Mouse (Mus musculus) embryonic facial prominence, embryonic 15.5 days (tissue): ENCODE results near the gene Gm38431. TPM values are rescaled to one million over a fixed set of nuclear protein-coding genes. Genes with fewer than 3 reads are reported as not detected.

Experiments
- microRNA counts: library from miRNA; unstranded; fragments of <30 nt; microRNA quantifications from one replicate; lab custom pipeline; 2016
- microRNA-seq: library from miRNA; unstranded; fragments of <30 nt; microRNA quantifications from one replicate; pipeline ENCODE4, GENCODE M21; 2016; ENCODE audit warnings: borderline number of aligned reads
- polyA plus RNA-seq: library from polyadenylated mRNA; unstranded; fragments of >200 nt; fragmentation: Nextera tagmentation; extraction: Ambion mirVana; gene quantifications from 2 replicates; pipeline ENCODE4 v1.2.1, GENCODE M21; 2015

Gene Gm38431
- polyA plus RNA-seq, 1 experiment from 2014 or later = 1.6 TPM

MicroRNAs within 50 kb of the gene (microRNA counts, 519-probe panel; counts per million panel counts)
- microRNA mmu-miR-1900 (lab: Ali Mortazavi, UCI) = 2,758 counts per million, percentile 65 among the panel's probes with 10 or more counts

Small RNAs within 50 kb of the gene (microRNA-seq; reads per million reads assigned to microRNA genes)
- gene Mir1900 (not detected), gene Mir7082 (1.2 reads per million)

Other genes with a start within 250 kb of the Gm38431 start
- 16.5 and 18.4 TPM in 2 replicates for gene A230050P20Rik, start 223.4 kb downstream of the Gm38431 start, polyA plus RNA-seq
- gene Angptl6, start 212.3 kb downstream of the Gm38431 start, polyA plus RNA-seq = 5.0 and 5.4 TPM in 2 replicates
- 83.2 and 89.9 TPM in 2 replicates for gene Ppan, start 203.8 kb downstream of the Gm38431 start, polyA plus RNA-seq
- gene Eif3g, start 193.4 kb downstream of the Gm38431 start, polyA plus RNA-seq = 305 and 312 TPM in 2 replicates
- gene Dnmt1, start 132.1 kb downstream of the Gm38431 start, polyA plus RNA-seq = 77.2 and 78.4 TPM in 2 replicates
- 61.8 and 68.5 TPM in 2 replicates for gene S1pr2, start 115.2 kb downstream of the Gm38431 start, polyA plus RNA-seq
- 122 and 126 TPM in 2 replicates for gene Mrpl4, start 89.3 kb downstream of the Gm38431 start, polyA plus RNA-seq
- 20.7 and 21.7 TPM in 2 replicates for gene Icam1, start 76.0 kb downstream of the Gm38431 start, polyA plus RNA-seq
- gene Icam4, start 62.6 kb downstream of the Gm38431 start, polyA plus RNA-seq = 0.59 and 1.0 TPM in 2 replicates
- 0.20 TPM in 2 replicates for gene Icam5, start 59.9 kb downstream of the Gm38431 start, polyA plus RNA-seq
- gene Zglp1, start 24.9 kb downstream of the Gm38431 start, polyA plus RNA-seq = 0.39 and 1.5 TPM in 2 replicates
- gene Gm49373, start 18.9 kb downstream of the Gm38431 start, polyA plus RNA-seq = 0.72 and 1.0 TPM in 2 replicates
- gene Fdx1l, start 18.4 kb downstream of the Gm38431 start, polyA plus RNA-seq = 61.0 and 65.4 TPM in 2 replicates
- gene Raver1, start within 50 bp of the Gm38431 start, polyA plus RNA-seq = 55.4 and 65.8 TPM in 2 replicates
- 13.9 and 16.0 TPM in 2 replicates for gene Tyk2, start 39.2 kb upstream of the Gm38431 start, polyA plus RNA-seq
- gene Cdc37, start 58.0 kb upstream of the Gm38431 start, polyA plus RNA-seq = 296 and 300 TPM in 2 replicates
- gene Pde4a, start 73.7 kb upstream of the Gm38431 start, polyA plus RNA-seq = 7.5 and 9.4 TPM in 2 replicates
- 73.2 and 76.4 TPM in 2 replicates for gene Keap1, start 147.4 kb upstream of the Gm38431 start, polyA plus RNA-seq
- gene S1pr5, start 156.4 kb upstream of the Gm38431 start, polyA plus RNA-seq = 4.5 and 5.0 TPM in 2 replicates
- gene Atg4d, start 173.3 kb upstream of the Gm38431 start, polyA plus RNA-seq = 40.5 and 44.8 TPM in 2 replicates
- 18.2 and 19.0 TPM in 2 replicates for gene Kri1, start 196.0 kb upstream of the Gm38431 start, polyA plus RNA-seq
- gene Cdkn2d, start 199.4 kb upstream of the Gm38431 start, polyA plus RNA-seq = 57.8 and 63.0 TPM in 2 replicates
- gene Ap1m2, start 220.3 kb upstream of the Gm38431 start, polyA plus RNA-seq = 38.1 and 46.9 TPM in 2 replicates
- 133 and 143 TPM in 2 replicates for gene Slc44a2, start 228.7 kb upstream of the Gm38431 start, polyA plus RNA-seq